Comparison of ENCODE assay signal across 24 mouse cellular contexts in the genomic region with DNA sequence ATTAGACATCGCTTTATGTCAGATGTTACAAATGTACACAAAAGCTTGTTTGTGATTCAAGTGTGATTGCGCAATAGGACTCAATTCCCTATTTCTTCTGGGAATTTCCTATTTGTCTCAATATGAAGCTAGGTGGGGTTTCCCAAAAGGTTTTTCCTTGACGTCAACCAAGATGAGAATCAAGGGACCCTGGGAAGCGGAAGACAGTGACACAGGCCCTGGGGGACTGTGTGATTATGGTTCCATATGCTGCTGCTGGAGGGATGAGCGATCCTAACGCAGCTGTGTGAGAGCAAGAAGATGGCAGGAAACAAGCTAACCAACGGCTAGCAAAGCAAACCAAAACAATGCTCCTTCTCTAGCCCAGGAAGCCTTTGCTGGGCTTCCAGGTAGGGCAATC.
DNase-seq lines count a peak whose midpoint lies in the region; ATAC-seq lines count a peak whose summit lies in the region.
"Had no signal": no experiment of that assay in that cellular context is flagged by ENCODE, and none has a peak within 500 bp of the region (broad histone marks: within the 10 kb centered on the region; RNA-seq: fewer than 3 reads in every experiment).

No protein-coding gene starts in this region.

- no peak overlapping the region for H3K9ac ChIP-seq in embryonic facial prominence, embryonic 14.5 days (ENCODE audit: low read depth, low read length)
- H3K9ac ChIP-seq: embryonic facial prominence, embryonic 13.5 days; forebrain, embryonic 13.5 days; hindbrain, embryonic 15.5 days; intestine, embryonic 15.5 days had no signal

- no peaks in the 10 kb centered on the region for H3K27me3 ChIP-seq in embryonic facial prominence, embryonic 14.5 days (replicated peaks; ENCODE audit: control insufficient read depth, insufficient read depth, low read length)
- H3K27me3 ChIP-seq in embryonic facial prominence, embryonic 10.5 days (replicated peaks; ENCODE audit: low read depth, poor library complexity, severe bottlenecking): no peaks in the 10 kb centered on the region
- H3K27me3 ChIP-seq: CH12.LX; embryonic facial prominence, embryonic 13.5 days; forebrain, embryonic 13.5 days; hindbrain, embryonic 15.5 days; intestine, embryonic 15.5 days had no signal

- H3K4me1 ChIP-seq in embryonic facial prominence, embryonic 14.5 days (ENCODE audit: control insufficient read depth, insufficient read depth, low read length): no peaks in the 10 kb centered on the region
- H3K4me1 ChIP-seq in embryonic facial prominence, embryonic 10.5 days: peaks cover 9% of the 10 kb centered on the region; the same call in 1 of the 2 replicates
- H3K4me1 ChIP-seq: embryonic facial prominence, embryonic 13.5 days; forebrain, embryonic 10.5 days; intestine, embryonic 15.5 days had no signal

- ATAC-seq in embryonic facial prominence, embryonic 14.5 days (ENCODE audit: low read depth): peak; percentile 80; the same call in 1 of the 2 replicates
- ATAC-seq: forebrain, embryonic 13.5 days; forebrain, embryonic 16.5 days; intestine, embryonic 15.5 days; Patski had no signal

- DNase-seq in embryonic facial prominence, embryonic 14.5 days (ENCODE audit: low spot score): no peak
- no peak for DNase-seq in embryonic facial prominence, embryonic 10.5 days (ENCODE audit: low spot score)
- peak; percentile 38 for DNase-seq in left cerebral cortex, postnatal 4 days
- DNase-seq in left cerebral cortex, postnatal 25 days (ENCODE audit: low spot score in 2 of 2): no peak
- DNase-seq in retina, embryonic 14.5 days (ENCODE audit: low spot score): peak; percentile 54
- no peak for DNase-seq in neural tube, embryonic 10.5 days (ENCODE audit: extremely low spot score, low spot score)
- DNase-seq: adrenal gland, postnatal 10 days; cerebellum, adult 11 months; cerebellum, adult 2 months; cerebellum, adult 9-11 months; cerebellum, postnatal 25 days; gastrocnemius, adult 2 months; gastrocnemius, postnatal 14 days; heart, adult 11 months had no signal

- no peak overlapping the region for H3K27ac ChIP-seq in embryonic facial prominence, embryonic 14.5 days (replicated peaks; ENCODE audit: low read depth, low read length)
- no peak overlapping the region for H3K27ac ChIP-seq in embryonic facial prominence, embryonic 10.5 days (replicated peaks)
- H3K27ac ChIP-seq: embryonic facial prominence, embryonic 13.5 days; forebrain, embryonic 10.5 days; forebrain, embryonic 13.5 days; gastrocnemius, adult 2 months; hindbrain, embryonic 15.5 days; intestine, embryonic 15.5 days had no signal

- 75% methylated on average over 7 of the region's 7 CpGs for WGBS in embryonic facial prominence, embryonic 14.5 days
- WGBS in embryonic facial prominence, embryonic 10.5 days: 78% methylated on average over 7 of the region's 7 CpGs

- no peaks in the 10 kb centered on the region for H3K9me3 ChIP-seq in embryonic facial prominence, embryonic 14.5 days (ENCODE audit: control insufficient read depth, low read length)
- no peaks in the 10 kb centered on the region for H3K9me3 ChIP-seq in embryonic facial prominence, embryonic 10.5 days
- H3K9me3 ChIP-seq: embryonic facial prominence, embryonic 13.5 days; forebrain, embryonic 10.5 days; forebrain, embryonic 13.5 days; hindbrain, embryonic 15.5 days; intestine, embryonic 15.5 days had no signal

- intact Hi-C loops in left cerebral cortex, postnatal 4 days (cut with DNase I): no loop called here
- intact Hi-C loops in left cerebral cortex, postnatal 25 days (cut with DNase I): no loop called here

- no peak overlapping the region for H3K4me2 ChIP-seq in embryonic facial prominence, embryonic 14.5 days (ENCODE audit: low read depth, low read length)
- H3K4me2 ChIP-seq: embryonic facial prominence, embryonic 13.5 days; forebrain, embryonic 13.5 days; heart, embryonic 11.5 days; hindbrain, embryonic 15.5 days; intestine, embryonic 15.5 days had no signal

- H3K36me3 ChIP-seq in embryonic facial prominence, embryonic 14.5 days (ENCODE audit: control insufficient read depth, insufficient read depth, low read length): no peaks in the 10 kb centered on the region
- H3K36me3 ChIP-seq in embryonic facial prominence, embryonic 10.5 days (replicated peaks): no peaks in the 10 kb centered on the region
- H3K36me3 ChIP-seq: embryonic facial prominence, embryonic 13.5 days; forebrain, embryonic 10.5 days; G1E; hindbrain, embryonic 15.5 days; intestine, embryonic 15.5 days had no signal

- H3K4me3 ChIP-seq in embryonic facial prominence, embryonic 14.5 days (ENCODE audit: low read depth, low read length): no peak overlapping the region
- H3K4me3 ChIP-seq in embryonic facial prominence, embryonic 10.5 days: no peak overlapping the region
- H3K4me3 ChIP-seq: embryonic facial prominence, embryonic 13.5 days; forebrain, embryonic 10.5 days; forebrain, embryonic 13.5 days; gastrocnemius, adult 2 months; hindbrain, embryonic 15.5 days; intestine, embryonic 15.5 days had no signal

Comparison
In these comparisons a context has a peak if more than half of its experiments do, and no peak if none do; other contexts are left out.
1. DNase-seq: peak in left cerebral cortex, postnatal 4 days (single experiment) and retina, embryonic 14.5 days (single experiment); none in embryonic facial prominence, embryonic 14.5 days (single experiment), embryonic facial prominence, embryonic 10.5 days (single experiment), left cerebral cortex, postnatal 25 days (0 of 2) and neural tube, embryonic 10.5 days (single experiment).